Mouse (Mus musculus) bone marrow macrophage, adult 2 months (primary cell): ENCODE measurements around the gene Iqschfp. TPM values are rescaled to one million over a fixed set of nuclear protein-coding genes. Genes with fewer than 3 reads are reported as not detected.

Source experiments
- H3K27ac ChIP-seq: 2 replicates; pipeline ENCODE4 v1.5.1; 2012; ENCODE audit warnings: low read depth, low read length; ENCODE audit not compliant: insufficient read depth
- H3K4me1 ChIP-seq: 2 replicates; pipeline ENCODE4 v1.6.1; 2012; ENCODE audit warnings: low read length; ENCODE audit not compliant: control insufficient read depth, insufficient read depth
- H3K4me3 ChIP-seq: 2 replicates; pipeline ENCODE4 v1.5.1; 2012; ENCODE audit warnings: mild to moderate bottlenecking, low read length, moderate library complexity; ENCODE audit not compliant: insufficient read depth
- CTCF ChIP-seq: IDR thresholded peaks from 2 replicates; pipeline ENCODE4 v1.5.1; 2012; ENCODE audit warnings: low read depth, mild to moderate bottlenecking, low read length, moderate library complexity
- POLR2A ChIP-seq: IDR thresholded peaks from 2 replicates; pipeline ENCODE4 v1.6.1; 2012; ENCODE audit warnings: mild to moderate bottlenecking, low read depth, low read length, borderline replicate concordance
- polyA plus RNA-seq: library from polyadenylated mRNA; stranded (reverse); fragments of >200 nt; gene quantifications from 2 replicates; pipeline ENCODE4 v1.2.4, GENCODE M21; 2012; ENCODE audit not compliant: missing spikeins, insufficient read depth, insufficient read length

Gene Iqschfp
- polyA plus RNA-seq, 1 experiment = not detected

GRCm38 (mm10) chr3:68252335-68252734, 360.3 kb downstream of the Iqschfp start:
- TF ChIP-seq POLR2A (no peak), CTCF (no peak)
- Histone ChIP-seq H3K4me3 (no peak overlapping the region), H3K27ac (no peak overlapping the region), H3K4me1 (no peaks in the 10 kb centered on the region)

- Histone ChIP-seq H3K4me3 (no peak overlapping the region), H3K4me1 (no peaks in the 10 kb centered on the region), H3K27ac (no peak overlapping the region)
- TF ChIP-seq POLR2A = no peak
- no peak for TF ChIP-seq CTCF
Observed at GRCm38 (mm10) chr3:68262304-68262703, 370.3 kb downstream of the Iqschfp start.

GRCm38 (mm10) chr3:68267905-68268304, 375.9 kb downstream of the Iqschfp start:
- no peak overlapping the region for H3K4me3 ChIP-seq
- H3K27ac ChIP-seq = no peak overlapping the region
- TF ChIP-seq POLR2A = no peak
- TF ChIP-seq CTCF = no peak
- no peaks in the 10 kb centered on the region for H3K4me1 ChIP-seq

- TF ChIP-seq POLR2A (no peak), CTCF (no peak)
- no peaks in the 10 kb centered on the region for H3K4me1 ChIP-seq
- H3K27ac ChIP-seq = no peak overlapping the region
- H3K4me3 ChIP-seq = no peak overlapping the region
Observed at GRCm38 (mm10) chr3:68269251-68269650, 377.2 kb downstream of the Iqschfp start.

- H3K4me1 ChIP-seq = no peaks in the 10 kb centered on the region
Observed at GRCm38 (mm10) chr3:68270246-68270645, 378.2 kb downstream of the Iqschfp start.

GRCm38 (mm10) chr3:68271457-68271856, 379.4 kb downstream of the Iqschfp start:
- Histone ChIP-seq H3K4me3 (no peak overlapping the region), H3K4me1 (no peaks in the 10 kb centered on the region), H3K27ac (no peak overlapping the region)
- TF ChIP-seq POLR2A (no peak), CTCF (no peak)

More at GRCm38 (mm10) chr3:68270246-68270645, 378.2 kb downstream of the Iqschfp start:
- H3K27ac ChIP-seq = no peak overlapping the region
- H3K4me3 ChIP-seq = no peak overlapping the region
- TF ChIP-seq CTCF (no peak), POLR2A (no peak)

GRCm38 (mm10) chr3:68271881-68272280, 379.8 kb downstream of the Iqschfp start:
- H3K4me1 ChIP-seq = no peaks in the 10 kb centered on the region
- TF ChIP-seq POLR2A = no peak
- H3K4me3 ChIP-seq = no peak overlapping the region
- no peak overlapping the region for H3K27ac ChIP-seq

GRCm38 (mm10) chr3:68282844-68283594, 391.0 kb downstream of the Iqschfp start:
- no peak for TF ChIP-seq CTCF
- TF ChIP-seq POLR2A = no peak
- no peak overlapping the region for H3K27ac ChIP-seq
- no peaks in the 10 kb centered on the region for H3K4me1 ChIP-seq
- no peak overlapping the region for H3K4me3 ChIP-seq

GRCm38 (mm10) chr3:68283595-68283991, 391.6 kb downstream of the Iqschfp start:
- H3K27ac ChIP-seq = no peak overlapping the region
- no peak overlapping the region for H3K4me3 ChIP-seq
- no peaks in the 10 kb centered on the region for H3K4me1 ChIP-seq
- TF ChIP-seq POLR2A (no peak), CTCF (no peak)

- Histone ChIP-seq H3K4me3 (no peak overlapping the region), H3K27ac (no peak overlapping the region), H3K4me1 (no peaks in the 10 kb centered on the region)
- TF ChIP-seq CTCF = no peak
- TF ChIP-seq POLR2A = no peak
Observed at GRCm38 (mm10) chr3:68284500-68284899, 392.5 kb downstream of the Iqschfp start.
